Mouse (Mus musculus): ENCODE measurements around the gene Mast1. TPM values are rescaled to one million over a fixed set of nuclear protein-coding genes. Genes with fewer than 3 reads are reported as not detected.
A peak's percentile ranks its signal among the peaks of the same experiment; 100 is the strongest.

Mast1 gene
- polyA plus RNA-seq, 1 experiment, result 0.20 TPM

DNA sequence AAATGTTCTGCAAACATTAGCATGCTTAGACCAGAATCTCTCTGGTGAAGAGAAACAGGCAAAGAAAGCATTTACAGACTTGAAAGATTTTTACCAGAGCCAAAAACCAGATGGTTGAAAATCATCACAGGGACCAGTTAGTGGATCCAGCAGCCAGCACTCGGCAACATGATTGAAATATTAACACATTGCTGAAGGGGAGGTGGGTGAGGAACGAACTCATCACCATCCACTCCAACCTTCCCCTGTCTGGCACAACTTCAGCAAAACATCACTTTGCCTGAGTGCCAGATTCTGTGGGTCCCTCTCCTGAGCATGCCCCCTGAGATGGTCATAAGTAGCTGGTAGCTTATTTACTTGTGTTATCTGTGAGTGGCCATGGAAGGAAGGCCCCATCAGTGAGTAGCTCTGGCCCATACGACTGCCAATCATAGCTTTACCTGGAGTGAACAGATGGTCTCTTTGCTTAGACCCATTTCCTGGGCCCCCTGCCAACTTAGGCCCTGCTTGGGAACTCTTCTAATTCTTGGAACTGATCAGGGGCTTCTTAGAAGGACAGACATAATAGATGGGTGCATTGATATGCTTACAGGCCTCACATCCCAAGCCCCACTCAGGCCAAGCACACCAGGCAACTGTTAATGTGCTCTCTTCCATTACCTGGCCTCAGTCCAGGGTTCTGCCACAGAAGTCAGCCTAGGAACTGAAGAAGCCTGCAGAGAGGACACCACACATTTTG, 59.7 kb downstream of the Mast1 start:
- no peaks in the 10 kb centered on the region for H3K27me3 ChIP-seq (replicated peaks)
- H3K4me1 ChIP-seq, result peaks cover 6% of the 10 kb centered on the region
- H3K36me3 ChIP-seq (replicated peaks; ENCODE audit: low read length), result peaks cover 10% of the 10 kb centered on the region
- no peaks in the 10 kb centered on the region for H3K9me3 ChIP-seq
- TF ChIP-seq FLI1 (IDR thresholded peaks at IDR 0.05; ENCODE audit: low read length), result no peak
- no peak overlapping the region for H3K4me3 ChIP-seq (replicated peaks)

DNA sequence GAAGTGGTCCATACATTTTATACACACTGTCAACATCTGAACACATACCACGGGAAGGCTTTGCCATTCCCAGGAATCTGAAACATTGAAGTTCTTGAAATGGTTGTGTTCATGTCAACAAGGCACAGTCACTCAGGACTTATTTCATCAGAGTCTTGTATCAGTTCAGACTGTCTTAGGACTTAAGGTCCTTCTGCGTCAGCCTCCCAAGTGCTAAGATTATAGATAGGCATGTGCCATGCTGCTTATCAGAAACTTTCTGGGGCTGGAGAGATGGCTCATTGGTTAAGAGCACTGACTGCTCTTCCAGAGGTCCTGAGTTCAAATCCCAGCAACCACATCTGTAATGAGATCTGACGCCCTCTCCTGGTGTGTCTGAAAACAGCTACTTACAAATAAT, 62.8 kb downstream of the Mast1 start:
- peaks cover 19% of the 10 kb centered on the region for H3K4me1 ChIP-seq
- no peaks in the 10 kb centered on the region for H3K27me3 ChIP-seq (replicated peaks)
- H3K4me3 ChIP-seq (replicated peaks), result no peak overlapping the region
- peaks cover 22% of the 10 kb centered on the region for H3K36me3 ChIP-seq (replicated peaks; ENCODE audit: low read length)
- H3K9me3 ChIP-seq, result no peaks in the 10 kb centered on the region
- TF ChIP-seq FLI1 (IDR thresholded peaks at IDR 0.05; ENCODE audit: low read length) (no peak), GATA1 (IDR thresholded peaks at IDR 0.05; ENCODE audit: borderline replicate concordance, low read length) (no peak)

DNA sequence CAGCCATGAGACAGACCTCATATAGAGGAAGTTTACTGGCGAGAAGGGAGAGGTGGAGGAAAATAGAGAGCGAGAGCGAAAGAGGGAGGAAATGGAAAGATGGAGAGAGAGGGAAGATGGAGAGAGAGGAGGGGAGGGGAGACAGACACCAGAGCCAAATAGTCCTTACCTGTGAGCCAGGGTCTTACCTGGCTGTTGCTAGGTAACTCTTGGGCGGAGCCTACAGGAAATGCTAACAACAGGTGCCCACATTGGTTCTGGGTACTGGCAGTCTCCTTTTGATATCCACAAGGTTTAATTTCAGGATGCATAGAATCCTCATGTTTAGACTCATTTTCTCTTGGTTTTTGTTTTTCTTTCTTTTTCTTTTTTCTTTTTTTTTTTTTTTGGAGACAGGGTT, 64.1 kb downstream of the Mast1 start:
- Histone ChIP-seq H3K36me3 (replicated peaks; ENCODE audit: low read length) (peaks cover 35% of the 10 kb centered on the region), H3K4me3 (replicated peaks) (peak overlapping the region; percentile 93), H3K27me3 (replicated peaks) (no peaks in the 10 kb centered on the region), H3K9me3 (no peaks in the 10 kb centered on the region), H3K4me1 (peaks cover 19% of the 10 kb centered on the region)
- TF ChIP-seq GATA1 (IDR thresholded peaks at IDR 0.05; ENCODE audit: borderline replicate concordance, low read length), result no peak
- no peak for TF ChIP-seq FLI1 (IDR thresholded peaks at IDR 0.05; ENCODE audit: low read length)

DNA sequence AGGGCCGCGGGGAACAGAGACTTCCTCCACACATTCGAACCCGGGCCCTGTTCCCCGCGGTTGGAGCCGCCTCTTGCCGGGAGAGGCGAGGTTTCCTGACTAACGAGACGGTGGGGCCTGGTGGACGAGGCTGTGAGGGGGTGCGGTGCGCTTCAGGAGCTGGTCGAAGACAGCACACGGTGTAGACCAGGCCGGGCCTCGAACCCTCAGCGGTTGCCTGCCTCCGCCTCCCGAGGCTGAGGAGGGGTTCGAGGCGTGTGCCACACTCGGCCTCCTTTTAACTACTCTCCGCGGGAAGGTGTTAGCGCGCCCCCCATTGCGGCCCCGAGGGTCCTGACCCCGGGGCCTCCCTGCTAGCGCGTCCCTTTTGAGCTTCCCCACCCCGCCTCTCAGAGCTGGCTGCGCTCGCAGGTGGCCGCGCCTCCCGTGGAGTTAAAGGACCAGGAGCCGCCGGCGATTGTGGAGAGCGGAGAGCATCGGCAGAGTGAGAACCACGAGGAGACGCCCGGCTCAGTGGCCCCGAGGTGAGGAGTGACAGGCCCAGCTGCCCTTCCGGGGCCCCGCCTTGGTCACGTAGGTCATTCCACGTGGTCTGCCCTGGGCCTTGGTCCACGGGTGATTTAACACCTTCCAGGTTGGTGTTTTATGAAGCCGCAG, 64.7 kb downstream of the Mast1 start:
- TF ChIP-seq FLI1 (IDR thresholded peaks at IDR 0.05; ENCODE audit: low read length) (no peak), GATA1 (IDR thresholded peaks at IDR 0.05; ENCODE audit: borderline replicate concordance, low read length) (no peak)
- Histone ChIP-seq H3K4me3 (replicated peaks) (peak overlapping the region; percentile 93), H3K9me3 (no peaks in the 10 kb centered on the region), H3K27me3 (replicated peaks) (no peaks in the 10 kb centered on the region), H3K4me1 (peaks cover 19% of the 10 kb centered on the region), H3K36me3 (replicated peaks; ENCODE audit: low read length) (peaks cover 37% of the 10 kb centered on the region)

DNA sequence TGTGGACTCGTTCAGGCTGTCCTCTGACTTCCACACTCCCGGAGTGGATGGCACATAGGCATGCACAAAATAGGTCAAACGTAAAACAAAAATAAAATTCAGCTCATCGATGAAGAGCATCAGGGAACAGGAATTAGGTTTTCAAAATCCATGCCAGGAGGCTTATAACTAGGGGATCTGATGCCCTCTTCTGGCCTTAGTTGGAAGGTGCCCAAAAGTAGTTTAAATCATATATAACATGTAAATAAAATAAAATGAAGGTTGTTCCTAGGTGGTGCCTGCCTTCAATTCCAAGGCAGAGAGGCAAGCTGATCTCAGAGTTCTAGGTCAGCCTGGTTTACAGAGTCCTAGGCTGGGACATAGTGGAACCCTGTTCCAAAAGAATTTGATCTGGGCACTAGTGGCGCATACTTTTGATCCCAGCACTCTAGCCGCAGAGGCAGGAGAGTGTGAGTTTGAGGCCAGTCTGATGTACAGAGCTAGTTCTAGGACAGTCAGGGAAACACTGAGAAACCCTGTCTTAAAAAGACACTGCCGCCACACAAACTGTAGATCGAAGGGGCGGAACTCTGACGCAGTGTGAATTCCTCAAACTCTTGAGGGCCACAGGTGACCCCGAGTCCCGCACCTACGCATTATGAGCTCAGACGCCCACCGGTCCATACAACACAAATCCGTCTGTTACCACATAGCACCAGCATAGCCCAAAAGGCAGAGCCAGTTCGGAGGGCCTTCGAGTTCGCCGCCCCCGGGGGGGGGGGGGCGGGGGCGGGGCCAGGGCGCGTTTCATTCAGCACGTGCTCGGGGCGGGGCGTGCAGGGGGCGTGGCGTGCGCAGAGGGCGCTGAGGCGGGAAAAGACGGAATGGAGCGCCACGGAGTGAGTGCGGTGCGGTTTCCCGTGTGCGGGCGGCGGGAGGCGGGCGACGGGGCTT, 65.5 kb downstream of the Mast1 start, which contains the start of gene Syce2:
Syce2 (plus strand) TSS at position 736 of the 933 bp plus-strand sequence.
- no peaks in the 10 kb centered on the region for H3K9me3 ChIP-seq
- H3K36me3 ChIP-seq (replicated peaks; ENCODE audit: low read length), result peaks cover 43% of the 10 kb centered on the region
- H3K4me3 ChIP-seq (replicated peaks), result peak within 1 kb of the TSS; percentile 93
- TF ChIP-seq GATA1 (IDR thresholded peaks at IDR 0.05; ENCODE audit: borderline replicate concordance, low read length), result no peak
- no peak for TF ChIP-seq FLI1 (IDR thresholded peaks at IDR 0.05; ENCODE audit: low read length)
- H3K4me1 ChIP-seq, result peaks cover 19% of the 10 kb centered on the region
- no peaks in the 10 kb centered on the region for H3K27me3 ChIP-seq (replicated peaks)

Other genes starting within 250 kb of the Mast1 start
- gene Nacc1, start 249.5 kb downstream of the Mast1 start, polyA plus RNA-seq (2012; ENCODE audit: insufficient read depth, low replicate concordance), result 144 and 266 TPM in 2 replicates
- gene Lyl1, start 235.9 kb downstream of the Mast1 start, polyA plus RNA-seq (2012; ENCODE audit: insufficient read depth, low replicate concordance), result 347 and 510 TPM in 2 replicates
- 2.7 and 19.7 TPM in 2 replicates for gene G430095P16Rik, start 214.4 kb downstream of the Mast1 start, polyA plus RNA-seq (2012; ENCODE audit: insufficient read depth, low replicate concordance)
- 18.4 and 27.4 TPM in 2 replicates for gene Nfix, start 137.0 kb downstream of the Mast1 start, polyA plus RNA-seq (2012; ENCODE audit: insufficient read depth, low replicate concordance)
- gene Dand5, start 114.5 kb downstream of the Mast1 start, polyA plus RNA-seq (2012; ENCODE audit: insufficient read depth, low replicate concordance), result 3.1 TPM in 1 of 2 replicates, not detected in the other
- 37.4 and 49.3 TPM in 2 replicates for gene Gadd45gip1, start 105.8 kb downstream of the Mast1 start, polyA plus RNA-seq (2012; ENCODE audit: insufficient read depth, low replicate concordance)
- gene Rad23a, start 96.7 kb downstream of the Mast1 start, polyA plus RNA-seq (2012; ENCODE audit: insufficient read depth, low replicate concordance), result 338 and 623 TPM in 2 replicates
- gene Calr, start 90.4 kb downstream of the Mast1 start, polyA plus RNA-seq (2012; ENCODE audit: insufficient read depth, low replicate concordance), result 235 and 510 TPM in 2 replicates
- 30.7 and 64.8 TPM in 2 replicates for gene Farsa, start 80.4 kb downstream of the Mast1 start, polyA plus RNA-seq (2012; ENCODE audit: insufficient read depth, low replicate concordance)
- 24.3 and 63.0 TPM in 2 replicates for gene Syce2, start 65.2 kb downstream of the Mast1 start, polyA plus RNA-seq (2012; ENCODE audit: insufficient read depth, low replicate concordance)
- 13.9 and 24.1 TPM in 2 replicates for gene Gcdh, start 43.4 kb downstream of the Mast1 start, polyA plus RNA-seq (2012; ENCODE audit: insufficient read depth, low replicate concordance)
- gene Klf1, start 35.4 kb downstream of the Mast1 start, polyA plus RNA-seq (2012; ENCODE audit: insufficient read depth, low replicate concordance), result 7.9 and 11.9 TPM in 2 replicates
- gene Dnase2a, start 28.8 kb downstream of the Mast1 start, polyA plus RNA-seq (2012; ENCODE audit: insufficient read depth, low replicate concordance), result 3.5 and 13.5 TPM in 2 replicates
- gene Rtbdn, start 9.6 kb upstream of the Mast1 start, polyA plus RNA-seq (2012; ENCODE audit: insufficient read depth, low replicate concordance), result not detected in 2 replicates
- gene Gm49661, start 32.1 kb upstream of the Mast1 start, polyA plus RNA-seq (2012; ENCODE audit: insufficient read depth, low replicate concordance), result not detected in 2 replicates
- gene Prdx2, start 32.2 kb upstream of the Mast1 start, polyA plus RNA-seq (2012; ENCODE audit: insufficient read depth, low replicate concordance), result 68.6 and 73.1 TPM in 2 replicates
- 248 and 286 TPM in 2 replicates for gene Rnaseh2a, start 32.4 kb upstream of the Mast1 start, polyA plus RNA-seq (2012; ENCODE audit: insufficient read depth, low replicate concordance)
- gene Junb, start 41.4 kb upstream of the Mast1 start, polyA plus RNA-seq (2012; ENCODE audit: insufficient read depth, low replicate concordance), result 743 and 797 TPM in 2 replicates
- 7.3 and 8.9 TPM in 2 replicates for gene Hook2, start 53.2 kb upstream of the Mast1 start, polyA plus RNA-seq (2012; ENCODE audit: insufficient read depth, low replicate concordance)
- gene Best2, start 77.2 kb upstream of the Mast1 start, polyA plus RNA-seq (2012; ENCODE audit: insufficient read depth, low replicate concordance), result 0.27 TPM in 1 of 2 replicates, not detected in the other
- gene Asna1, start 87.9 kb upstream of the Mast1 start, polyA plus RNA-seq (2012; ENCODE audit: insufficient read depth, low replicate concordance), result 103 and 181 TPM in 2 replicates
- 123 and 539 TPM in 2 replicates for gene Trir, start 89.5 kb upstream of the Mast1 start, polyA plus RNA-seq (2012; ENCODE audit: insufficient read depth, low replicate concordance)
- 5.1 and 5.3 TPM in 2 replicates for gene Tnpo2, start 99.6 kb upstream of the Mast1 start, polyA plus RNA-seq (2012; ENCODE audit: insufficient read depth, low replicate concordance)
- 14.6 and 15.5 TPM in 2 replicates for gene Fbxw9, start 122.7 kb upstream of the Mast1 start, polyA plus RNA-seq (2012; ENCODE audit: insufficient read depth, low replicate concordance)
- 8.7 TPM in 1 of 2 replicates, not detected in the other for gene Gm5741, start 130.6 kb upstream of the Mast1 start, polyA plus RNA-seq (2012; ENCODE audit: insufficient read depth, low replicate concordance)
- gene Dhps, start 134.4 kb upstream of the Mast1 start, polyA plus RNA-seq (2012; ENCODE audit: insufficient read depth, low replicate concordance), result 43.5 and 103 TPM in 2 replicates
- gene Wdr83os, start 143.4 kb upstream of the Mast1 start, polyA plus RNA-seq (2012; ENCODE audit: insufficient read depth, low replicate concordance), result 8.8 and 10.6 TPM in 2 replicates
- gene Wdr83, start 143.9 kb upstream of the Mast1 start, polyA plus RNA-seq (2012; ENCODE audit: insufficient read depth, low replicate concordance), result 19.7 TPM in 1 of 2 replicates, not detected in the other
- gene Man2b1, start 145.9 kb upstream of the Mast1 start, polyA plus RNA-seq (2012; ENCODE audit: insufficient read depth, low replicate concordance), result 3.8 and 26.4 TPM in 2 replicates
- not detected in 2 replicates for gene Zfp791, start 185.7 kb upstream of the Mast1 start, polyA plus RNA-seq (2012; ENCODE audit: insufficient read depth, low replicate concordance)
- gene Cks1brt, start 214.6 kb upstream of the Mast1 start, polyA plus RNA-seq (2012; ENCODE audit: insufficient read depth, low replicate concordance), result not detected in 2 replicates

All from megakaryocyte, embryonic 14.5 days (primary cell).